Mouse (Mus musculus) stomach, embryonic 14.5 days (tissue): Measurements from ENCODE around the gene Cyb5rl. TPM values are rescaled to one million over a fixed set of nuclear protein-coding genes. Genes with fewer than 3 reads are reported as not detected.
A peak's percentile ranks its signal among the peaks of the same experiment; 100 is the strongest.

ENCODE experiments used
- ATAC-seq: fragments of 200-750 bp; cut with Nextera tagmentation; 2 replicates; pipeline ENCODE4 v1.8.0; 2017; ENCODE audit warnings: low read depth, moderate TSS enrichment; ENCODE audit not compliant: insufficient number of reproducible peaks, insufficient read depth, low FRiP score
- H3K27ac ChIP-seq: fragments of 300-500 bp; sonication (generic); 2 replicates; pipeline ENCODE4 v1.5.1; 2014; ENCODE audit warnings: mild to moderate bottlenecking, low read length, moderate library complexity, mixed read lengths
- H3K27me3 ChIP-seq: fragments of 300-500 bp; sonication (generic); 2 replicates; pipeline ENCODE4 v1.6.1; 2014; ENCODE audit warnings: low read length, control low read depth, mixed read lengths; ENCODE audit not compliant: control insufficient read depth, insufficient read depth
- H3K36me3 ChIP-seq: fragments of 300-500 bp; sonication (generic); 2 replicates; pipeline ENCODE4 v1.6.1; 2014; ENCODE audit warnings: mild to moderate bottlenecking, control low read depth, low read length, moderate library complexity, mixed read lengths; ENCODE audit not compliant: control insufficient read depth, insufficient read depth
- H3K4me1 ChIP-seq: fragments of 300-500 bp; sonication (generic); 2 replicates; pipeline ENCODE4 v1.6.1; 2014; ENCODE audit warnings: low read length, control low read depth, mixed read lengths; ENCODE audit not compliant: control insufficient read depth, insufficient read depth
- H3K4me2 ChIP-seq: fragments of 300-500 bp; sonication (generic); replicated peaks from 2 replicates; pipeline ENCODE4 v1.6.1; 2014; ENCODE audit warnings: low read depth, low read length, control low read depth
- H3K4me3 ChIP-seq: fragments of 300-500 bp; sonication (generic); 2 replicates; pipeline ENCODE4 v1.5.1; 2014; ENCODE audit warnings: low read depth, low read length, control low read depth
- H3K9ac ChIP-seq: fragments of 300-500 bp; sonication (generic); replicated peaks from 2 replicates; pipeline ENCODE4 v1.6.1; 2014; ENCODE audit warnings: low read depth, mild to moderate bottlenecking, control low read depth, low read length, moderate library complexity, mixed read lengths
- H3K9me3 ChIP-seq: fragments of 300-500 bp; sonication (generic); 2 replicates; pipeline ENCODE4 v1.6.1; 2016; ENCODE audit warnings: low read depth, low read length, control low read depth; ENCODE audit not compliant: control insufficient read depth
- WGBS: fragments of 180-500 bp; shearing (Covaris S2); extraction: QIAGEN DNeasy Blood & Tissue Kit; methylation state at CpG from one replicate; pipeline ENCODE4 v1.1.7; 2014; 5-methylcytosine and 5-hydroxymethylcytosine counted together
- polyA plus RNA-seq: library from polyadenylated mRNA; unstranded; fragments of >200 nt; fragmentation: Nextera tagmentation; extraction: Ambion mirVana; gene quantifications from 2 replicates; pipeline ENCODE4 v1.2.1, GENCODE M21; 2014

Cyb5rl gene
- polyA plus RNA-seq, 1 experiment from 2014 or later, result 4.9 TPM

DNA sequence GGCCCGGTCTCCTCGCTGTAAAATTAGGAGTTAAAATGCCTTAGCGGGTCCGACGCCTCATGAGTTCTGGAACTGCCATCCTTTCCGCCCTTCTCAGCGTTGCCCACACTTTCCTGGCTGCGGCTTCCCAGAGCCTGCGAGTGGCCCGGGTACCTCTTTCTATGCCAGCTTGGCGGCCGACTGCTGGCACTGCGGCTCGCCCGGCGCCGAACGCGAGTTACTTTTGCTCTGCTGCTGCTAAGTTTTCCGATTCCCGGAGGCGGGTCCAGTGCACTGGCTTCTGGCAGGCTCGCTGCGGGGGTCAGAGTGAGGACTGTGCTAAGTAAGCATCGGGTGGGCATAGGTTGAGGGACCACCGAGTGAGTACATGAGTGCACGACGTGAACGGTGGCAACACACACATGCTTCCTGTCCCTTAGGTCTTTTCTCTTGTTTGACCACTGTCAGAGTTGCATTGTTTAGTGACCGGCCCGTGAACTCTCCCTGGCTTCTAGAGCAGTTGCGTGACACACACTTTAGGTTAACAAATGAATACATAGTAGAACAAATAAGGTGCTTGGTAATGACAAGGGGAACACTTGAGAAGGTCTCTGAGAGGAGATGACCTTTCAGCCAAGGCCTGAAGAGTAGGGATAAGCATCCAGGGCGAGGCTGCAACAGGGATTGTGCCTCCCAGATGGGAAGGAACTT lies 508 bp downstream of the Cyb5rl start:
- 5% methylated on average over 33 of the region's 33 CpGs for WGBS
- Histone ChIP-seq H3K9me3 (no peaks in the 10 kb centered on the region), H3K4me3 (peak overlapping the region; percentile 94), H3K9ac (peak overlapping the region; percentile 61), H3K27ac (peak overlapping the region; percentile 48; the same call in 1 of the 2 replicates), H3K36me3 (peaks cover 12% of the 10 kb centered on the region), H3K27me3 (no peaks in the 10 kb centered on the region), H3K4me2 (peak overlapping the region; percentile 99), H3K4me1 (peaks cover 12% of the 10 kb centered on the region)
- ATAC-seq, result peak; percentile 34

DNA sequence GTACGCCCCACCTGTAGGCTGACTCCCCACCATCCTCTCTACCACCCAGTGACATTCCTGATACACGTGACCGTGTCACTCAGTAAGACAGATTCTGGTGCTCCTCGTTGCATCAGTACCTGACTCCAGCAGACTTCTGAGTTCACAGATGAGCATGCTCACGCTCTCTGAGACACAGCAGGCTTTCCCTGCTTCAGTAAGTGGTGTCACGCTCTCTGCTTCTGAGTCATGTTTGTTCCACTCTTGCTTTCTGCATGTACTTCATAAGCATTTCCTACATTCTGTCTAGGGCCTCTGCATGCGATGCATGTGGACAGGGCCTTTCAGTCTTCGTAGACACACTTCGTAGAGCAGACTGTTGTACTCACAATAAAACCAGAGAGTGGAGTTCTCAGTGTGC lies 5.6 kb downstream of the Cyb5rl start:
- H3K4me1 ChIP-seq, result peaks cover 7% of the 10 kb centered on the region; the same call in 1 of the 2 replicates
- H3K4me3 ChIP-seq, result no peak overlapping the region
- H3K27ac ChIP-seq, result no peak overlapping the region
- H3K4me2 ChIP-seq, result no peak overlapping the region
- H3K27me3 ChIP-seq, result no peaks in the 10 kb centered on the region
- no peak overlapping the region for H3K9ac ChIP-seq
- no peak for ATAC-seq
- no peaks in the 10 kb centered on the region for H3K9me3 ChIP-seq
- 83% methylated on average over 9 of the region's 9 CpGs for WGBS
- H3K36me3 ChIP-seq, result no peaks in the 10 kb centered on the region

GRCm38 (mm10) chr4:107075456-107075855 lies 8.7 kb downstream of the Cyb5rl start:
- H3K36me3 ChIP-seq, result no peaks in the 10 kb centered on the region
- H3K4me1 ChIP-seq, result 0 out of 2 replicates have a peak, but pooled peaks cover 3% of the 10 kb centered on the region
- H3K27me3 ChIP-seq, result no peaks in the 10 kb centered on the region
- H3K4me3 ChIP-seq, result no peak overlapping the region
- H3K4me2 ChIP-seq, result no peak overlapping the region
- no peak overlapping the region for H3K9ac ChIP-seq
- WGBS, result 38% methylated on average over 5 of the region's 5 CpGs
- peak overlapping the region; percentile 36; the same call in 1 of the 2 replicates for H3K27ac ChIP-seq
- H3K9me3 ChIP-seq, result no peaks in the 10 kb centered on the region
- ATAC-seq, result no peak

DNA sequence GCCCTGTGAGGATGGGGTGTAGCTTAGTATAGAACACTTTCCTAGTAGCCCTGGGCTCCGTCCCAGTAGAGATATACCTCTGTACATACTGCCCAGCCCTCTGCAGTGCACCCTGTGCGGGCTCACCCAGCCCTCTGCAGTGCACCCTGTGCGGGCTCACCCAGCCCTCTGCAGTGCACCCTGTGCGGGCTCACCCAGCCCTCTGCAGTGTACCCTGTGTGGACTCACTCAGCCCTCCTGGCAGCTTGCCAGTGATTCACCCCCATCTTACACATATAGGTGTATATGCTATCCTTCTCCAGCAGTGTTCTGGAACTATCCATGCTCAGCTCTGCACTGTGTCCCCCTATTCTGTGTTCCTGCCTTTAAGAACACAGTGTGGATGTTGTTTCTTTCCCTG lies 12.1 kb downstream of the Cyb5rl start:
- no peak overlapping the region for H3K27ac ChIP-seq
- no peaks in the 10 kb centered on the region for H3K9me3 ChIP-seq
- H3K4me2 ChIP-seq, result no peak overlapping the region
- 83% methylated on average over 4 of the region's 4 CpGs for WGBS
- 0 out of 2 replicates have a peak, but pooled peaks cover 3% of the 10 kb centered on the region for H3K4me1 ChIP-seq
- no peaks in the 10 kb centered on the region for H3K36me3 ChIP-seq
- H3K4me3 ChIP-seq, result no peak overlapping the region
- no peaks in the 10 kb centered on the region for H3K27me3 ChIP-seq
- 0 out of 2 replicates have a peak, but pooled peaks have one; percentile 28 for ATAC-seq
- no peak overlapping the region for H3K9ac ChIP-seq

- Histone ChIP-seq H3K27ac (no peak overlapping the region), H3K9me3 (no peaks in the 10 kb centered on the region), H3K4me1 (0 out of 2 replicates have a peak, but pooled peaks cover 3% of the 10 kb centered on the region), H3K36me3 (no peaks in the 10 kb centered on the region), H3K4me2 (no peak overlapping the region), H3K9ac (no peak overlapping the region), H3K27me3 (no peaks in the 10 kb centered on the region), H3K4me3 (no peak overlapping the region)
- no peak for ATAC-seq
Measured at GRCm38 (mm10) chr4:107079716-107080115, 12.9 kb downstream of the Cyb5rl start.

DNA sequence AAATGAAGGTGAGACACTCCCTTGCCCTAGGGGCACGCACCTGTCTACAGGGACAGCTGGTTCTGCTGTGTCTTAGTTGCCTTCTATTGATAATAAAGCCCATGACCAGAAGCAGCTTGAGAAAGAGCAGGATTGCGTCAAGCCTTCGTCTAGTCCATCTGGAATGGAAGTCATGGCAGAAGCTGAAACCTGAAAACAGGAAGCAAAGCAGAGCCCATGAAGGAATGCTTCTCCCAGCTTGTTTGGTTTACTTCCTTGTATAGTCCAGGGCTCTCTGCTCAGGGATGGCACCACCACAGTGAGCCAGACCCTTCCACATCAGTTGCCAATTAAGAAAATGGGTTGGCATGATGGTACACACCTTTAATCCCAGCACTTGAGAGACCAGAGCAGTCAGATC lies 15.4 kb downstream of the Cyb5rl start:
- 88% methylated on average over 3 of the region's 3 CpGs for WGBS
- no peak overlapping the region for H3K4me3 ChIP-seq
- H3K9ac ChIP-seq, result no peak overlapping the region
- ATAC-seq, result no peak
- no peaks in the 10 kb centered on the region for H3K4me1 ChIP-seq
- H3K27me3 ChIP-seq, result no peaks in the 10 kb centered on the region
- H3K4me2 ChIP-seq, result no peak overlapping the region
- no peaks in the 10 kb centered on the region for H3K9me3 ChIP-seq
- no peaks in the 10 kb centered on the region for H3K36me3 ChIP-seq
- H3K27ac ChIP-seq, result no peak overlapping the region

DNA sequence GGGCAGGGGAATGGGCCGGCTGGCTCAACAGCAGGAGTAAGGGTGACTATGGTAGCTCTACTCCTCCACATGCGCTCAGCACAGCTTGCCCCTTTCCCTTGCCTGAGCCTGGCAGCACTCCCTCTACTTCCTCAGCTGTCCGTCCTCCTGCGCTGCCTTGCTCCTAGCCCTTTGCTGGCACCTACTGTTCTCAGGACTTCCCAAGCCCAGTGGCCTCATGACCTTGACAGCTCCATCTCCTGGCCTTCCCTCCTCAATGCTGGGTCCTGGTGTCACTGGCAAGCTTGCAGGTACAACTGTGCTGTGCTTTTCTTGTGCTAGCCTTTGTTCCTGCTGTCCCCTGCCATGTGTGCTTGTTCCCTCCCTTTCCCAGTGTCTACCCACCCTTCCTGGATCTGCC lies 16.3 kb downstream of the Cyb5rl start:
- H3K4me3 ChIP-seq, result no peak overlapping the region
- no peak overlapping the region for H3K4me2 ChIP-seq
- no peaks in the 10 kb centered on the region for H3K36me3 ChIP-seq
- H3K27me3 ChIP-seq, result no peaks in the 10 kb centered on the region
- no peaks in the 10 kb centered on the region for H3K9me3 ChIP-seq
- no peaks in the 10 kb centered on the region for H3K4me1 ChIP-seq
- ATAC-seq, result no peak
- no peak overlapping the region for H3K9ac ChIP-seq
- WGBS, result 83% methylated on average over 4 of the region's 4 CpGs
- no peak overlapping the region for H3K27ac ChIP-seq

GRCm38 (mm10) chr4:107084343-107084742 lies 17.6 kb downstream of the Cyb5rl start:
- Histone ChIP-seq H3K27me3 (no peaks in the 10 kb centered on the region), H3K27ac (no peak overlapping the region), H3K4me3 (no peak overlapping the region), H3K4me2 (no peak overlapping the region), H3K9me3 (no peaks in the 10 kb centered on the region), H3K36me3 (no peaks in the 10 kb centered on the region), H3K9ac (no peak overlapping the region), H3K4me1 (no peaks in the 10 kb centered on the region)
- ATAC-seq, result no peak
- 40% methylated on average over 1 of the region's 1 CpGs for WGBS

GRCm38 (mm10) chr4:107084858-107085257 lies 18.1 kb downstream of the Cyb5rl start:
- Histone ChIP-seq H3K9me3 (no peaks in the 10 kb centered on the region), H3K27me3 (no peaks in the 10 kb centered on the region), H3K27ac (no peak overlapping the region), H3K36me3 (no peaks in the 10 kb centered on the region), H3K9ac (no peak overlapping the region), H3K4me1 (no peaks in the 10 kb centered on the region), H3K4me3 (no peak overlapping the region), H3K4me2 (no peak overlapping the region)
- peak; percentile 63; the same call in 1 of the 2 replicates for ATAC-seq
- 19% methylated on average over 6 of the region's 6 CpGs for WGBS
